Mouse (Mus musculus): ENCODE data around the gene Bcl6b.

DNA sequence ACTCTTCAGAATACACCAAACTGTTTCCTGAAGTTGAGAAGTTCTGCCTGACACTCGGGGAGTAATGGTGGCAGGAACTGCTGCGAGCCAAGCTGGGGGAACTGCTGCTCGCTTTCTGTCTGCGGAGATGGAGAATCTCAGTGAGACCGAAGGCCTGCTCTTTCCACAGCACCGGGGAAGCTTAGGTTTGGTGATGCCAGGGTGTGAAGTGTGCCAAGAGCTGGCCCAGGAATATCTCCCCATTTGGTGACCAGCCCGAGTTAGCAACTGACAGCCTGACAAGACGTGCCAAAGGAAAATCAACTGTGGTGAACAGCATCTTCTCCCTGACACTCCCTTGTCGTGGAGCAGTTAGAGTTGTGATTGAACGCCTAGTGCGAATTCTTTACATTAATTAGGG is 51.3 kb downstream of the Bcl6b start:
- TF ChIP-seq CTCF (IDR thresholded peaks at IDR 0.05; ENCODE audit: low read depth): no peak
- TF ChIP-seq EP300 (optimal IDR thresholded peaks at IDR 0.05): no peak

Measured in stomach, postnatal 0 days (tissue).